Mouse (Mus musculus): ENCODE data around the gene Sh2d7. TPM values are rescaled to one million over a fixed set of nuclear protein-coding genes. Genes with fewer than 3 reads are reported as not detected.
"Not testable (repeated sequence)": the region's sequence is repeated elsewhere in the genome, so short reads cannot be mapped to it uniquely, and the experiment has no call there.

Gene Sh2d7
- polyA plus RNA-seq, 1 experiment from 2014 or later = not detected

- Histone ChIP-seq H3K4me1 (replicated peaks; ENCODE audit: control insufficient read depth, insufficient read depth, low read length) (no peaks in the 10 kb centered on the region; the same call in 1 of the 2 replicates), H3K9me3 (ENCODE audit: control insufficient read depth, low read length) (no peaks in the 10 kb centered on the region), H3K4me3 (replicated peaks; ENCODE audit: low read length) (no peak overlapping the region), H3K9ac (no peak overlapping the region), H3K27me3 (ENCODE audit: control insufficient read depth, insufficient read depth, low read length) (no peaks in the 10 kb centered on the region), H3K4me2 (replicated peaks) (no peak overlapping the region), H3K27ac (no peak overlapping the region), H3K36me3 (replicated peaks; ENCODE audit: control insufficient read depth, insufficient read depth) (no peaks in the 10 kb centered on the region)
- ATAC-seq (ENCODE audit: low FRiP score) (no peak), DNase-seq (ENCODE audit: low spot score) (no peak)
- 83% methylated on average over 2 of the region's 2 CpGs for WGBS
Measured at GRCm38 (mm10) chr9:54555044-54555443, 16.3 kb downstream of the Sh2d7 start.

- Histone ChIP-seq H3K4me2 (replicated peaks) (peak overlapping the region; percentile 77; the same call in 1 of the 2 replicates), H3K9ac (no peak overlapping the region), H3K4me3 (replicated peaks; ENCODE audit: low read length) (no peak overlapping the region), H3K27ac (no peak overlapping the region), H3K36me3 (replicated peaks; ENCODE audit: control insufficient read depth, insufficient read depth) (no peaks in the 10 kb centered on the region), H3K9me3 (ENCODE audit: control insufficient read depth, low read length) (no peaks in the 10 kb centered on the region), H3K4me1 (replicated peaks; ENCODE audit: control insufficient read depth, insufficient read depth, low read length) (no peaks in the 10 kb centered on the region; the same call in 1 of the 2 replicates), H3K27me3 (ENCODE audit: control insufficient read depth, insufficient read depth, low read length) (no peaks in the 10 kb centered on the region)
- no peak for DNase-seq (ENCODE audit: low spot score)
- no peak for ATAC-seq (ENCODE audit: low FRiP score)
- 85% methylated on average over 8 of the region's 8 CpGs for WGBS
Measured at GRCm38 (mm10) chr9:54558731-54559130, 19.9 kb downstream of the Sh2d7 start.

- Histone ChIP-seq H3K9me3 (ENCODE audit: control insufficient read depth, low read length) (no peaks in the 10 kb centered on the region), H3K27ac (no peak within 1 kb of the TSS), H3K4me2 (replicated peaks) (peak within 1 kb of the TSS; percentile 77), H3K4me1 (replicated peaks; ENCODE audit: control insufficient read depth, insufficient read depth, low read length) (no peaks in the 10 kb centered on the region; the same call in 1 of the 2 replicates), H3K36me3 (replicated peaks; ENCODE audit: control insufficient read depth, insufficient read depth) (no peaks in the 10 kb centered on the region), H3K9ac (peak within 1 kb of the TSS; percentile 81), H3K27me3 (ENCODE audit: control insufficient read depth, insufficient read depth, low read length) (no peaks in the 10 kb centered on the region), H3K4me3 (replicated peaks; ENCODE audit: low read length) (peak within 1 kb of the TSS; percentile 56)
- ATAC-seq (ENCODE audit: low FRiP score) (peak; percentile 96), DNase-seq (ENCODE audit: low spot score) (peak; percentile 71)
- WGBS = 2% methylated on average over 43 of the region's 54 CpGs
Measured at GRCm38 (mm10) chr9:54559771-54560471, 21.1 kb downstream of the Sh2d7 start, which contains the start of gene Cib2. Gene Cib2, minus strand, starts transcription at chr9:54560218.

GRCm38 (mm10) chr9:54560831-54561601 is 22.2 kb downstream of the Sh2d7 start:
- ATAC-seq (ENCODE audit: low FRiP score) (no peak), DNase-seq (ENCODE audit: low spot score) (no peak)
- no peak overlapping the region for H3K4me2 ChIP-seq (replicated peaks)
- H3K4me1 ChIP-seq (replicated peaks; ENCODE audit: control insufficient read depth, insufficient read depth, low read length) = no peaks in the 10 kb centered on the region; the same call in 1 of the 2 replicates
- WGBS = 87% methylated on average over 8 of the region's 8 CpGs
- no peaks in the 10 kb centered on the region for H3K27me3 ChIP-seq (ENCODE audit: control insufficient read depth, insufficient read depth, low read length)
- H3K9me3 ChIP-seq (ENCODE audit: control insufficient read depth, low read length) = no peaks in the 10 kb centered on the region
- no peak overlapping the region for H3K4me3 ChIP-seq (replicated peaks; ENCODE audit: low read length)
- no peaks in the 10 kb centered on the region for H3K36me3 ChIP-seq (replicated peaks; ENCODE audit: control insufficient read depth, insufficient read depth)
- H3K27ac ChIP-seq = no peak overlapping the region
- no peak overlapping the region for H3K9ac ChIP-seq

- H3K27me3 ChIP-seq (ENCODE audit: control insufficient read depth, insufficient read depth, low read length) = no peaks in the 10 kb centered on the region
- WGBS = 71% methylated on average over 4 of the region's 4 CpGs
- H3K9me3 ChIP-seq (ENCODE audit: control insufficient read depth, low read length) = no peaks in the 10 kb centered on the region
- H3K4me1 ChIP-seq (replicated peaks; ENCODE audit: control insufficient read depth, insufficient read depth, low read length) = no peaks in the 10 kb centered on the region
- DNase-seq (ENCODE audit: low spot score) (no peak), ATAC-seq (ENCODE audit: low FRiP score) (no peak)
- no peak overlapping the region for H3K27ac ChIP-seq
- H3K4me2 ChIP-seq (replicated peaks) = no peak overlapping the region
- no peaks in the 10 kb centered on the region for H3K36me3 ChIP-seq (replicated peaks; ENCODE audit: control insufficient read depth, insufficient read depth)
- H3K4me3 ChIP-seq (replicated peaks; ENCODE audit: low read length) = no peak overlapping the region
- no peak overlapping the region for H3K9ac ChIP-seq
Measured at GRCm38 (mm10) chr9:54566958-54567357, 28.2 kb downstream of the Sh2d7 start.

- WGBS = 27% methylated on average over 2 of the region's 2 CpGs
- H3K9ac ChIP-seq = no peak overlapping the region
- no peaks in the 10 kb centered on the region for H3K27me3 ChIP-seq (ENCODE audit: control insufficient read depth, insufficient read depth, low read length)
- H3K4me3 ChIP-seq (replicated peaks; ENCODE audit: low read length) = no peak overlapping the region
- H3K9me3 ChIP-seq (ENCODE audit: control insufficient read depth, low read length) = no peaks in the 10 kb centered on the region
- DNase-seq (ENCODE audit: low spot score) = peak; percentile 64
- H3K4me2 ChIP-seq (replicated peaks) = no peak overlapping the region
- H3K36me3 ChIP-seq (replicated peaks; ENCODE audit: control insufficient read depth, insufficient read depth) = no peaks in the 10 kb centered on the region
- H3K27ac ChIP-seq = no peak overlapping the region
- no peak for ATAC-seq (ENCODE audit: low FRiP score)
- H3K4me1 ChIP-seq (replicated peaks; ENCODE audit: control insufficient read depth, insufficient read depth, low read length) = no peaks in the 10 kb centered on the region
Measured at GRCm38 (mm10) chr9:54568732-54569131, 29.9 kb downstream of the Sh2d7 start.

GRCm38 (mm10) chr9:54571130-54571839 is 32.5 kb downstream of the Sh2d7 start:
- no peaks in the 10 kb centered on the region for H3K36me3 ChIP-seq (replicated peaks; ENCODE audit: control insufficient read depth, insufficient read depth)
- H3K9me3 ChIP-seq (ENCODE audit: control insufficient read depth, low read length) = no peaks in the 10 kb centered on the region
- no peak for DNase-seq (ENCODE audit: low spot score)
- H3K4me2 ChIP-seq (replicated peaks) = no peak overlapping the region
- H3K27ac ChIP-seq = no peak overlapping the region
- no peaks in the 10 kb centered on the region for H3K27me3 ChIP-seq (ENCODE audit: control insufficient read depth, insufficient read depth, low read length)
- no peak overlapping the region for H3K9ac ChIP-seq
- ATAC-seq (ENCODE audit: low FRiP score) = no peak
- no peak overlapping the region for H3K4me3 ChIP-seq (replicated peaks; ENCODE audit: low read length)
- no peaks in the 10 kb centered on the region for H3K4me1 ChIP-seq (replicated peaks; ENCODE audit: control insufficient read depth, insufficient read depth, low read length)
- 83% methylated on average over 9 of the region's 9 CpGs for WGBS

- peaks cover 16% of the 10 kb centered on the region for H3K4me1 ChIP-seq (replicated peaks; ENCODE audit: control insufficient read depth, insufficient read depth, low read length)
- no peaks in the 10 kb centered on the region for H3K9me3 ChIP-seq (ENCODE audit: control insufficient read depth, low read length)
- no peak overlapping the region for H3K27ac ChIP-seq
- H3K36me3 ChIP-seq (replicated peaks; ENCODE audit: control insufficient read depth, insufficient read depth) = no peaks in the 10 kb centered on the region
- H3K4me2 ChIP-seq (replicated peaks) = no peak overlapping the region
- no peak overlapping the region for H3K9ac ChIP-seq
- DNase-seq (ENCODE audit: low spot score) = no peak
- 56% methylated on average over 1 of the region's 1 CpGs for WGBS
- no peak overlapping the region for H3K4me3 ChIP-seq (replicated peaks; ENCODE audit: low read length)
- no peak for ATAC-seq (ENCODE audit: low FRiP score)
- no peaks in the 10 kb centered on the region for H3K27me3 ChIP-seq (ENCODE audit: control insufficient read depth, insufficient read depth, low read length)
Measured at GRCm38 (mm10) chr9:54583712-54584111, 44.9 kb downstream of the Sh2d7 start.

GRCm38 (mm10) chr9:54584127-54584526 is 45.3 kb downstream of the Sh2d7 start:
- WGBS = 90% methylated on average over 2 of the region's 2 CpGs
- H3K9me3 ChIP-seq (ENCODE audit: control insufficient read depth, low read length); H3K27ac ChIP-seq; H3K27me3 ChIP-seq (ENCODE audit: control insufficient read depth, insufficient read depth, low read length); ATAC-seq (ENCODE audit: low FRiP score); H3K4me3 ChIP-seq (replicated peaks; ENCODE audit: low read length); DNase-seq (ENCODE audit: low spot score); H3K4me2 ChIP-seq (replicated peaks); H3K9ac ChIP-seq; H3K36me3 ChIP-seq (replicated peaks; ENCODE audit: control insufficient read depth, insufficient read depth): not testable (repeated sequence)
- H3K4me1 ChIP-seq (replicated peaks; ENCODE audit: control insufficient read depth, insufficient read depth, low read length) = peaks cover 16% of the 10 kb centered on the region

All from hindbrain, embryonic 14.5 days (tissue).